Mouse (Mus musculus) CH12.LX (cell line): ENCODE results near the gene Tef.

ENCODE experiments used
- CHD2 ChIP-seq: IDR thresholded peaks from 2 replicates; pipeline ENCODE4 v1.6.1; 2011; ENCODE audit warnings: low read length, improper control_type of control experiment
- CTCF ChIP-seq, 2 experiments: IDR thresholded peaks in 1 of 2; conservative IDR thresholded peaks in 1 of 2; 2 replicates each; pipeline ENCODE4 v1.5.1; 2011 to 2012; ENCODE audit warnings: low read depth in 2 of 2, low read length in 2 of 2, improper control_type of control experiment in 1 of 2, inconsistent platforms in 1 of 2, mild to moderate bottlenecking in 1 of 2, moderate library complexity in 1 of 2
- ELF1 ChIP-seq: IDR thresholded peaks from 2 replicates; pipeline ENCODE4 v1.6.1; 2014; ENCODE audit warnings: low read depth, mild to moderate bottlenecking, inconsistent platforms, low read length, improper control_type of control experiment
- JUN ChIP-seq: IDR thresholded peaks from 2 replicates; pipeline ENCODE4 v1.6.1; 2011; ENCODE audit warnings: low read depth, mild to moderate bottlenecking, low read length, improper control_type of control experiment, moderate library complexity; ENCODE audit not compliant: insufficient read depth
- JUND ChIP-seq: conservative IDR thresholded peaks from 2 replicates; pipeline ENCODE4 v1.6.1; 2011; ENCODE audit warnings: low read depth, low read length, improper control_type of control experiment
- MYC ChIP-seq: IDR thresholded peaks from 2 replicates; pipeline ENCODE4 v1.6.1; 2011; ENCODE audit warnings: low read depth, mild to moderate bottlenecking, improper control_type of control experiment, low read length
- POLR2A ChIP-seq: IDR thresholded peaks from 2 replicates; pipeline ENCODE4 v1.6.1; 2011; ENCODE audit warnings: low read depth, mild to moderate bottlenecking, improper control_type of control experiment, low read length
- POLR2AphosphoS2 ChIP-seq: IDR thresholded peaks from 2 replicates; pipeline ENCODE4 v1.6.1; 2011; ENCODE audit warnings: low read depth, low read length, improper control_type of control experiment
- SIN3A ChIP-seq: IDR thresholded peaks from 2 replicates; pipeline ENCODE4 v1.6.1; 2012; ENCODE audit warnings: low read length, improper control_type of control experiment, inconsistent platforms
- SMC3 ChIP-seq: IDR thresholded peaks from 2 replicates; pipeline ENCODE4 v1.6.1; 2011; ENCODE audit warnings: low read depth, low read length, improper control_type of control experiment
- USF2 ChIP-seq: conservative IDR thresholded peaks from 2 replicates; pipeline ENCODE4 v1.6.1; 2011; ENCODE audit warnings: low read depth, low read length, improper control_type of control experiment
- ZKSCAN1 ChIP-seq: IDR thresholded peaks from 2 replicates; pipeline ENCODE4 v1.6.1; 2012; ENCODE audit warnings: low read depth, inconsistent platforms, low read length, improper control_type of control experiment, borderline replicate concordance
- ZNF384 ChIP-seq: IDR thresholded peaks from 2 replicates; pipeline ENCODE4 v1.6.1; 2012; ENCODE audit warnings: low read depth, low read length, improper control_type of control experiment, inconsistent platforms

GRCm38 (mm10) chr15:81845033-81845625 is 42.9 kb downstream of the Tef start:
- TF ChIP-seq CTCF (conservative IDR thresholded peaks at IDR 0.05 in 1 of 2, IDR thresholded peaks at IDR 0.05 in 1 of 2; ENCODE audit: low read depth in 2 of 2, low read length in 2 of 2) (no peak), SMC3 (no peak), JUN (no peak), POLR2A (no peak), JUND (no peak), ELF1 (no peak), CHD2 (no peak), ZKSCAN1 (no peak), USF2 (no peak), SIN3A (no peak), MYC (no peak), POLR2AphosphoS2 (no peak), ZNF384 (no peak)
